Mouse (Mus musculus): ENCODE data around the gene Cbl. TPM values are rescaled to one million over a fixed set of nuclear protein-coding genes. Genes with fewer than 3 reads are reported as not detected.

Cbl gene
- total RNA-seq (2021), result 10 to 100 TPM; 34.9 to 41.3 TPM
- long read RNA-seq, experiment 1, partial matches to known transcripts, result 0 of 1 reads
- long read RNA-seq, experiment 1, other reads (novel, unspliced or antisense), result 1 of 1 reads
- long read RNA-seq, experiment 2, full-length matches to known transcripts, result 3 of 4 reads
- long read RNA-seq, experiment 2, partial matches to known transcripts, result 1 of 4 reads
- long read RNA-seq, experiment 2, other reads (novel, unspliced or antisense), result 0 of 4 reads

DNA sequence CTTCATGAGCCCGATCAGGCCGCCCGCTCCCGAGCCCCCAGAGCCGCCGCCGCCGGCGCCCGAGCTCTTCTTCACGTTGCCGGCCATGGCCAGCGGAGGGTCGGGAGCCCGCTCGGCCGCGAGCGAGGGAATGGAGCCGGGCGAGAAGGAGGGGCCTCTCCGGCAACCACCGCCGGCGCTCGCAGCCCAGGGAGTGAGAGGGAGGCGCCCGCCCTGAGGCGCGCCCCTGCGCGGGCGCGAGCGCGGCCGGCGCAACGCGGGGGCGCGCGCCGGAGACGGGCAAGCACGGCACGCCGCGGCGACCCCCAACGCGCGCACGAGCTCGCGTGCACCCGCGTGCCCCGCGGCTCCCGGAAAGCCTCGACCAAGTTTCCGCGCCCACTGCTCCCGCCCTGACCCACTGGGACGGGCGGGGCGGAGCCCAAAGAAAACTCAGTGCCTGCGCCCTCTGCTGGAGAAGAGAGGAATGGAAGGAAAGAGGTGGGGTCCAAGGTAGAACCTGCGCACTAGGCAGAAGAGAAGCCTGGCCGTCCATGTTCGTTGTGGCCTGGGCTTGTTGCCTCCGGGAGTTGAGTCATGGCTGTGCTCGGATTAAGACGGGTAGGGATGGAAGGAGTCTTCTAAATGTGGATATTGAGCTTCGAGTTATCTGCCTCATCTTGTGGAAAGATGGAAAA lies at the start of gene Cbl:
Gene Cbl (minus strand): TSS at position 248 of the 677 bp plus-strand sequence.
- DNase-seq (ENCODE audit: low spot score in 2 of 2), result peak; percentile 97 to 99

DNA sequence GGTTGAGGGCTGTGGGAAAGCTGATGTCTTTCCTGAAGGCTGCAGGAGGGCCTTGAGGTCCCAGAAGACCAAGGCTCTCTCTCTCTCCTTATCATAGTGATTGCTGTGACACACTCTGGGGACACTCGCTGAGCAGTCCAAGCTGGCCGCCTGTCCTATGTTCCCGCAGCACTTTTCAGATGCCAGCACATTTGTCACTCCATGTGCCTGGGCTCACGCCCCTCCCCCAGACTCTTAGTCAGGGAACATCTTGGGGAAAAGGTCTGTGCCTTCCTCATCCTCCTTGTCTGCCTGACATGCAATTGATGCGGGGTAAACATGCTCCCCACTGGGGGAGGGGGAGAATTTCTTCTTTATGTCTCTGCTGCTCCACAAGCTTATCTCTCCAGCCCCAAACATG lies 49.3 kb upstream of the Cbl start:
- no peak for DNase-seq (ENCODE audit: low spot score in 2 of 2)

DNA sequence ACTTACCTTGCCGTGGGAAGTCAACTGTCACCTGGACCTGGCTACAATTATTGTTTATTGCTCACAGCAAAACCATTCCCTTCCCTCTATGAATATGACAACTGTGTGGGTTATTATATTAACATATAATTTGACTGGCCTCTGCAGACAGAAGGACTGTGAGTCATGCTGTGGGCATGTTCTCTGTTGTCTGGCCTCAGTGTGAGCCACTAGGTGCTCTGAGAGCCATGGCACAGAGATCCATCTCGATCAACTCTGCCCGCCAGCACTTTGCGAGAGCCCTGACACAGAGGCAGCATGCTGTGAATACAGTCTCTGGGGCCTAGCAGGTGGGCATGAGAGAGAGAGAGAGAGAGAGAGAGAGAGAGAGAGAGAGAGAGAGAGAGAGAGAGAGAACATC lies 36.1 kb upstream of the Cbl start:
- DNase-seq (ENCODE audit: low spot score in 2 of 2), result no peak

DNA sequence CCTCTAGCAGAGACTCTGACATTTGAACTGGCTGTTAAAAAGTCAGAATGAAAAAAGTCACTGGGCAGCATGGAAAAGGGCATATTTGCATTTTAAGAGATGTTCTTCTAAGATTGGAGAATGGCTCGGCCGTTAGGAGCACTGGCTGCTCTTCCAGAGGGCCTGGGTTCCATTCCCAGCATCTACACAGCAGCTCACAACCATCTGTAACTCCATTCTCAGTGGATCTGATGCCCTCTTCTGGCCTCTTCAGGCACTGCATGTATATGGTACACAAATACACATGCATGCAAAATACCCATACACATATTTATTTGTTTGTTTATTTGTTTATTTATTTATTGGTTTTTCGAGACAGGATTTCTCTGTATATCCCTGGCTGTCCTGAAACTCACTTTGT lies 35.2 kb upstream of the Cbl start:
- DNase-seq (ENCODE audit: low spot score in 2 of 2), result no peak

DNA sequence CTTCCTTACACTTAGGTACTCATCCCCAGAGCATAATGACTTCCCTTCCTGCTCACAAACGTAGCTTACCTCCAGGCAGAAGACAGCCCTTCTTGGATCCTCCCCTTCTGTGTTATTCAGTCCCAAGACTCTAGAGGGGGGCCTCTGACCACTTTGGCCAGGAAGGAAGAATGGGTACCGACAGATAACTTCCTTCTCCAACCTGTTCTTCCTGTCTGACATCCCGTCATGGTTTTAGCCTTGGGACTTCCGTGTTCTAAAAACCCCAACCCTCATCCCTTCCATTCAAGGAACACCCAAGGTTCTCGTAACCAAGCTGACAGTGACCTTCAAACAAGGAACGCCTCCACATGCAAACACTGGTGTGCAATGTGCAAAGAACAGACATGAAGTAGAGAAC lies 34.6 kb upstream of the Cbl start, which contains the start of gene Nlrx1:
Gene Nlrx1 (minus strand): TSS at position 168 of the 400 bp plus-strand sequence.
- DNase-seq (ENCODE audit: low spot score in 2 of 2), result no peak

DNA sequence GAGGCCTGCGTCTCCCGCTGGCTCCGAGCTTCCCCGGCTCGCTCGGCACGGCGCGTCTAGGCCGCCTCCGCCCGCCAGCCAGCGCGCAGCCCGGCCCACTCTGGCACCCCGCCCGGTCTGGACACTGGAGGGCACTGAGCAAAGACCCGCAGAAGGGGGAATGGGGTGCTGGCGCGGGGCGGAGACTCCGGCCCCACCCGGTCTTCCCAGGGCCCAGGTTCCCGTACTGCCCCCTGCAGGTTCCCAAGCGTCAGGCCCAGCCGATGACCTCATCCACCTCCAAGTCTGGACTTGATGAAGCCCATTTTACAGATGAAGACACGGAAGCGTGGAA lies 34.1 kb upstream of the Cbl start:
- peak; percentile 80 to 82 for DNase-seq (ENCODE audit: low spot score in 2 of 2)

DNA sequence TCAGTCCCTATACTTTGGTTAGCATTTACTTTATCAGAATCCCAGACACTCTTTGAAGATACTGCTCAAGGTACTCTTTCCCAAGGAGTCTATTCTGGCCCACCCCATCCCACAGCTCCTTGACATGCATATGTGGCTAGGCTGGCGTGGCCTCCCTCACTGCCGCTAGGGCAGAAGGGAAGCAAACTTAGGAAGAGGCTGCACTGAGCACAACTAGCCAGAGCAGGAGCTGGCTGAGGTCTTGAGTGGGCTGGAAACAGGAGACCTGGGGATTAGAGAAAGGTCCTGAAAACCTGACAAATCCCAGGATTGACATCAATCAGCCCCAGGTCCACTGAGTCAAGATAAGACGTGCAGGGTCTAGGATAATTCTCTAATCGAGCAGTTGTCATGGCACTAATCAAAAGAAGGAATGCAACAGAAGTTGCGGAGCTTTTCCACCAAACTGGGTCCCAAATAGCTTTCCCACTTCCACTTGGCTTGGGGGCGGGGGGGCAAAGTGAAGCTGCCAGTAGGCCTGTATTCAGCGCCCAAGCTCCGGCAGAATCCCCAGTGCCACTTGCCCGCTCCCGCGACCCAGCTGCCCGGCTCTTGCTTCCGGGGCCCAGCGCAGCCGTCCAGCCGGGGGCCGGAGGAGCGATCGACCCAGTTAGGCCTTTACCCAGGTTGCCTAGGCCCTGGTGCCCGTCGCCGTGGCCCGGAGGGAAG lies 33.6 kb upstream of the Cbl start:
- no peak for DNase-seq (ENCODE audit: low spot score in 2 of 2)

DNA sequence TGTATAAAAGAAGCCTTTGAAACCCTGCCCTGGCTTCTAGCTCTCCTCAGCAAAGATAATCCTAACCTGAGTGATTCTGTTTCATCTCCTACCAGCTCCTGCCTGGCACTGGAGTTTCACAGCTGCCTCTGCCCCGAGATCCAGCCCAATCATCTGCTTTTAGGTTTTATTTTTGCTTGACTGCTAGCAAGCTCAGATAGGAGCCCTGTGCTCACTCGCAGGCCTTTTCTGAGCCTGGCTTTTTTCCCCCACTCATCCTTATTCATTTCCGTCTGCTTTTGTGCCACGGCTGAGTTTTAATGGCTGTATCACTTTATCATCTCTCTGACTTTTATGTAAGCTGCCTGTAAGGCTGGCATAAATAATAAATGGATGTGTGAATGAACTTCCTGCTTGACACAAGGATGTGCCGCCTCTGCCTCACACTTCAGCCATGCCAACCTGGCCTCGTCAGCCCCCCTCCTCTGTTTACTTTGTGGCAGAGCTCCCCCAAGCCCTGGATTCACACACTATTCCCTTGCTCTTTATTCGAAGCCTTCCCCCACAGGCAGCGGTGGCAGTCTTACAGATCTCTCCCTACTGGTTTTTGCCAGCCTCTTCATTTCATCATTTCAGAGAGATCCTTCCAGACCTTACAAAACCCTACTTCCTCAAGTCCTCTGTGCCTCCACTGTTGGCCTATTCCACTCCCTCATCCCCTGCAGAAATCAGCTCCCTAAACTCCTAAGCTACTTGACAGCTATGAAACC lies 32.8 kb upstream of the Cbl start:
- DNase-seq (ENCODE audit: low spot score in 2 of 2), result no peak

DNA sequence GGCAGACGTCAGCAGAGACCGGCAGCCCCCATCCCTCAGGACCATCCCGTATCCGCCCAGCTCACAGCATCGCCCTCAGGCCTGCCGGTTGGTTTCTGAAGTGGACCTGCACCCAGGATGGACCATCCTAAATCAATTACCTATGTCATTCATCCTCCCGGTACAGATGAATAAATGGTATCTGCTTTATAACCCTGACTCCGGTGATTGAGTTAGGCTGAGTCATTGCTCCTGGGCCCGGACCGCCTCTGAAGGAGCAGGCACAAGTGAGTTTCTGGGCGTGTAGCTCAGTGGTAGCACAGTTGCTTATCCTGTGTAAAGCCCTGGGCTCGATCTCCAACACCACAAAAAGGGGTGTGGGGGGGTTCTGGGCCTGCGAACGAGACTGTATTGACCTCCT lies 27.5 kb upstream of the Cbl start:
- DNase-seq (ENCODE audit: low spot score in 2 of 2), result no peak

DNA sequence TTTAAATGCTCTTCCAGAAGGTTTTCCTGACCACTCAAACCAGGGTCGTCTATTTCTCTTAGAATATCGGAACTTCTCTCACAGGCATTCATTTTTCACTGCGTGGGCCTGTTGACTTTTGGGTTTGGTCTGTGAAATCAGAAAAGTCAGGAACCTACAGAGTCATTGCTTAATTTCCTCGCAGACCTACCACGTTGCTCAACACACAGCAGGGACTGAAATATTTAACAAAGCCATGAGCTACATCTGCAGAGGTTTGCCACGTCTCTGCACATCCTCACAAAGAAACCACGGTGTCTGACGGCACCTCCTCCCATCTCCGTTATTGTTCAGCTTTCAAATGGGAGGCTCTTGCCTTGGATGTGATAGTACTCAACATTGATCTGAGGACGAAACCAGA lies 25.2 kb upstream of the Cbl start:
- DNase-seq (ENCODE audit: low spot score in 2 of 2), result no peak

DNA sequence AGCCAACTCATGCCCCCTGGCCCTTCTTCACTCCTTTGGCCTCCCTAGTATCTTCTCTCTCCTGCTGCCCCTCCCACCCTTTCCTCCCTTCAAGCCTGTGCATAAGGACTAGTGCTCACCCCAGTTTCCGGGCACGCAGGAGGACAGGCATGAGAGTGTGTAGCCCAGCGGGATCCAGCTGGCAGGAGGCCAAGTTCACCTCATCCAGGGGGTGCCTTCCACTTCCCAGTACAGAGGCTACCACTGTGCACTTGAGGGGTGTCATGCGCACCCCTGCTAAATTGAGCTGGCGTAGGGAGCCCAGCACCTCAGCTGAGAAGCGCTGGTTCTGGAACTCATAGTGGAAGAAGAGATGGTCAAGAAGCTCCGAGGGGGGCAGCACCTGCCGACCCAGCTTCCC lies 22.4 kb upstream of the Cbl start:
- DNase-seq (ENCODE audit: low spot score in 2 of 2), result no peak

DNA sequence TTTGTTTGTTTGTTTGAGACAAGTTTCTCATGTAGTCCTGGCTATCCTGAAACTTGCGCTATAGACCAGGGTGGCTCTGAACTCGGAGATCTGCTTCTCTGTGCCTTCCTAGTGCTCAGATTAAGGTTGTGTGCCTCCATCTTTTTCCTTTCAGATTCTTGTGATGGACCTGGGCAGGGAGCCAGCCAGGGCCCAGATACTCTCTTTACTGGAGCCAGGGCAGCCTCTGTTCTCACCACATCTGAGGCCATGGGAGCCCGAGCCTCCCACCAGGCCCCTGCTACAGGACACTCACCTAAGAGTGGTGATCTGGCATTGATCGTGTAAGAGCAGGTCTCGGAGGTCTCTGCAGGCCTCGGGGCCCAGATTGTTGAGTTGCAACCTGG lies 21.3 kb upstream of the Cbl start:
- DNase-seq (ENCODE audit: low spot score in 2 of 2), result no peak

DNA sequence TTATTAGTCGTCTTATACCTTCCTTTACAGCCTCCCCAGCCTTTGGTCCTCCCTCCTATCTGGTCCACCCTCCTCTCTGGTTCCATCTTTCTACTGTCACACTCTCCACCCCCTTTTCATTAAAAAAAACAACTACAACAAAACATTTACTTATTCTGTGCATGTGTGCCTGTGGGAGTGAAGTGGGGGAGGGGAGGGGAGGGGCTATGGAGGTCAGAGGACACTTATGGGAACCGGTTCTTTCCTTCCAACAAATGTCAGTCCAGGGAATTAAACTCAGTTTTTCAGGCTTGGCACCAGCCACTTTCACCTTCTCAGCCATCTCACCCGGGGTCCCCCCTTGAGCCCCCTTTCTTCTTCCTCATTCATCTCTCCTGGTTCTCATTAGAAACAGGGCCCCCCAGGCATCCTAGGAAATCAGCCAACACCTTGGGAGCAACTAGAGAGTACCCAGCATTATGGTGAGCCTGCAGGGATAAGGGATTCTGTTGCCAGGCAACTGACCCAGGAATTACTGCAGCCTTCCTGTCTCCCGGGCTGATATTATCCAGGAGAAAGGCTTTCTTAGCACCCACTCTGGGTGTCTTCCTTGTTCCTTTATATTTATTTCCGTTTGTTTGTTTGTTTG lies 20.8 kb upstream of the Cbl start:
- DNase-seq (ENCODE audit: low spot score in 2 of 2), result no peak

DNA sequence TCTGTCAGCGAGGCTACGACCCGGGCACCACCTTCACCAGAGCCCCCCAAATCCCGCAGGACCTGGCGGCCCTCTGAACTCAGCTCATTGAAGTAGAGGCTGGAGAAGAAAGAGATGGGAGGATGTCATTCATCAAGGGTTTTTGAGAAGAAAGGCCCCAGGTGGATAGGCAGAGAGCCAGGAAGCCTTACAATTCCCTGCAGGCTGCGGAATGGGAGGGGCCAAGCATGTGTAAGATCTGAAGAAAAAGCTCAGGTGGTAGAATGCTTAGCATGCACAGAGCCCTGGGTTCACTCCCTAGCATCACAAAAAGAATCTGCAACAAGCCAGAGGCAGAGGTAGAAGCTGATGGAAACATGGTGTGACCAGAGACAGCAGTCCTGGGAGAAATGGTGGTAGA lies 19.6 kb upstream of the Cbl start:
- DNase-seq (ENCODE audit: low spot score in 2 of 2), result no peak

DNA sequence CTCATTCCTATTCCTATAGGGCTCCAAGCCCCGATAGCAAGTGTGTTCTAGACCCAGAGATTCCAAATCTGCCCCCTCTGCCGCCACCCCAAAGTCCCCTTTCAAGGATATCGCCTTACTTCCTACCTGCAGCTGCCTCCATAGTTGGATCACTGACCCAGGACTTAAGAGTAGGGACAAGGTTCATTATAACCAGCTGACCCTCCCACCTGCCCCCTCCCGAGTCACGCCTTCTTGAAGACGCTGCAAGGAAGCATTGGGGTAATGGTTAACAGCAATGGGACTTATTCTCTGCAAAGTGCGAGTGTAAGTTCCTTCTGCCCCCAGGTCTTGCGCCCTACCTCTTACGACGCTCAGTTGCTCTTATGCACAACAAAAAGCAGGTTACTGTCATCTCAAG lies 17.5 kb upstream of the Cbl start, which contains the start of gene Pdzd3:
Gene Pdzd3 (minus strand): TSS at position 158 of the 400 bp plus-strand sequence.
- no peak for DNase-seq (ENCODE audit: low spot score in 2 of 2)

DNA sequence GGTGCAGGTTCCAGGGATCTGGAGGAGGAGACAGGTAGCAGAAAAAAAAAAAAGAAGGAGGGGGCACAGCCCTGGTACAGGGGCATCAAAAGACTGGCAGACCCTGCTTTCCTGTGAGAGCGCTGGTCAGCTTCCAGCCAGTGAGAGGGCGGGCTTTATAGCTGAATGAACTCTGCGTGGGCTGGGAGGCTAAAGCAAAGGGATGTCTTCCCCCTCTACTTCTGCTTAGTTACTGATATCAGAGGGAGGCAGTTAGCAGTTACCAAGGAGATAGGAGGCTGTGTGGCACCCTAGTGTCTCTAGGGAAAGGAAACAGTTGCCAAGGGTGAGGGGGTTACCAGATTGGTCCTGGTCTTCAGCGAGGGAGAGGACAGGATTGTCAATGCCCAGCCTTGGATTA lies 16.6 kb upstream of the Cbl start:
- no peak for DNase-seq (ENCODE audit: low spot score in 2 of 2)

DNA sequence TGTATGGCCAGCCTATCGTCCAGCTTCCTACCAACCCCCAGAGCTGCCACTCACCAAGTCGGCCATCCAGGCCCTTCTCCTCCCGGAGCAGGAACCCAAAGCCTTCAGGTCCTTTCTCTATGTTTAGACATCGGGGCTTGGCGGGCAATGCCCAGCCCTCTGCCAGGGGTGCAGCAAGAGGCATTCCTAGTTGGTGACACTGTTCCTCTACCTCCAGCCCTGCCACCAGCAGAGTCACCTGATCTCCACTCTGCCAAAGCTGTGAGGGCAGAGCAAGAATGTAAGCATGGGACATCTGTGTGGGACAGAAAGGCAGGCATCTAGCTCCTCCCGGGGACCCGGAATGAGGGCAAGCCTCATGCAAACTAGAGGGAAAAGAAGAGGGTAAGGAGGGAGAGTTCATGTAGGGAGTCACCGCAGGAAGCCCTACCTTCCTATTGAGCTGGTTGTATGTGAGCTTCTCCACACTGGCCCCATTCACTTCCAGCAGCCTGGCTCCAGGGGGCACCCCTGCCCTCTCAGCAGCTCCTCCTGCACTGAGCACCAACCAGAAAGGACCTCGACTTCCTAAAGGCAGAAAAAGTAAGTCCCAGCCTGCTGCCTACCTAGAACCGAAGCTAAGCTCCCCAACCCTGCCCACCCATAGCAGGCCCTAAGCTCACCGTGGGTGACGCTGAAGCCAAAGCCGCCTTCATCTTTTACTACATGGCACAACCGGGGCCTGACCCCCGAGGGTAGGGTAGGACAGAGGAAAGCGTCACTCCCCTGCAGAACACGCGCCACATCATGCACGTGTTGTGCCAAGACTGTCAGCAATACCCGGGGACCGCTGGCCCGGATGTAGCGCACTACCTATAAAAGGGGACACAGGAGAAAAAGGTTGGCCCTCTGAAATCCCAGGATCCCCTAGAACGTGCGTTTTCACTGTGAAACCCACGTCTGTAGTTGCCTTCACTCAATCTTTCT lies 15.6 kb upstream of the Cbl start:
- DNase-seq (ENCODE audit: low spot score in 2 of 2), result peak in 1 of 2 experiments; percentile 53

DNA sequence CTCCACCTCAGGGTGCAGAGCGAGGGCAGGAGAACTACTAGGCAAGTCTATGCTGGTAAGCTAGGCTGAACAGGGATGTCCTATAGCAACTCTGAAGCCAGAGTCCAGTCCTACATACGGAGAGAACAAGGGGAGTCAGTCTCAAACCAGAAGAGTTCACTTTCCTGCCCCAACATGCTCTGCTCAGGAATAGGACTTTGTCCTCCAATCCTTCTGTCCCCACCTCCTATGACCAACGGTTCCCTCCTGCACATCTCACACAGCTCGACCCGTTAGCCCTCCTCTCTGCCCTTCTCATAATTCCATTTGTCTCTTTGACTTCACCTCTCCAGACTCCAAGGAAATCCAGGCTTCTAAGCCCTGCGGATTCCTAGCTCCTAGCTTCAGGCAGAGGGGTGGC lies 14.1 kb upstream of the Cbl start:
- no peak for DNase-seq (ENCODE audit: low spot score in 2 of 2)

DNA sequence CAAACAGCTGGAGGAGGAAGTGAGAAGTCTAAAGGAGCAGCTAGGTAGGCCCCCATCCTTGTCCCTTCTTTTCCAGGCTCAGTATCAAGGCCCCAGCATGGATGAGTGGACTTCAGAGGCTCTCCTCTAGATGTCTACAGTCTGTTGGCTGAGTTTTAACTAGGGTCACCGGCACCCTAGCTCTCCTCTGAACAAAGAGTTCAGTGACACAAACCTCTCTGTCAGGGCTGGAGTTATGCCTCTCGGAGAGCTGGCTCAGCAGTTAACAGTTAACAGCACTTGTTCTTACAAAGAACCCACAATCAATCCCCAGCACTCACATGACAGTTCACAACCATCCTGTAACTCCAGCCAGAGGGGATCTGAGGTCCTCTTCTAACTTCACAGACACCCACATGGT lies 9.8 kb upstream of the Cbl start:
- DNase-seq (ENCODE audit: low spot score in 2 of 2), result no peak

DNA sequence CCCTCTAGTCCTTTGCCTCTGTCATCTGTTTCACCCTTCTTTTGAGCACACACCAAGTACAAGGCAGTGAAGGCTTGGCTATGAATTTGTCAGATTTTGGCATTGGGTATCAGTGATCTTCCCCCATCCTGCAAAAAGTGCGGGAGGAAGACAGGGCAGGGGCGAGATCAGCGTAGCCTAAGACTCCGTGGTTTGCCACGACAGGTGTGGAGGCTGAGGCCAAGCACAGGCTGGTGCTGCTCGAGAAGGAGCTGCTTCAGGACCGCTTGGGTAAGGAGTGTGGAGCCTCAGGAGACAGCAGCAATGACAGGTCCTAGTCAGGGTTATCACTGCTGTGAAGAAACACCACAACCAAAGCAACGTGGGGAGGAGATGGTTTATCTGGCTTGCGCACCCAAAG lies 7.6 kb upstream of the Cbl start:
- no peak for DNase-seq (ENCODE audit: low spot score in 2 of 2)
